Mouse (Mus musculus) C2C12 (cell line): ENCODE results near the gene Fancc. TPM values are rescaled to one million over a fixed set of nuclear protein-coding genes. Genes with fewer than 3 reads are reported as not detected.
"Not testable (repeated sequence)": the region's sequence is repeated elsewhere in the genome, so short reads cannot be mapped to it uniquely, and the experiment has no call there.

Experiments
- H3K27me3 ChIP-seq: one replicate; pipeline ENCODE4 v1.6.1; 2011; ENCODE audit not compliant: control insufficient read depth, insufficient read depth, insufficient read length
- H3K36me3 ChIP-seq: one replicate; pipeline ENCODE4 v1.6.1; 2011; ENCODE audit not compliant: control insufficient read depth, insufficient read depth
- H3K4me3 ChIP-seq: one replicate; pipeline ENCODE4 v1.5.1; 2011; ENCODE audit warnings: mild to moderate bottlenecking, control low read depth; ENCODE audit not compliant: poor library complexity, insufficient read depth, severe bottlenecking
- H3K79me2 ChIP-seq: one replicate; pipeline ENCODE4 v1.6.1; 2011; ENCODE audit not compliant: control insufficient read depth, insufficient read depth
- H3K79me3 ChIP-seq: one replicate; pipeline ENCODE4 v1.6.1; 2011; ENCODE audit warnings: low read depth, control low read depth
- H3ac ChIP-seq: one replicate; pipeline ENCODE3; 2011; ENCODE audit warnings: low read depth; ENCODE audit not compliant: control insufficient read depth, insufficient read length
- CEBPB ChIP-seq: IDR thresholded peaks from one replicate; pipeline ENCODE4 v1.6.1; 2011; ENCODE audit warnings: low read depth, mild to moderate bottlenecking, control low read depth, moderate library complexity
- CTCF ChIP-seq: IDR thresholded peaks from one replicate; pipeline ENCODE4 v1.5.1; 2011; ENCODE audit not compliant: control insufficient read depth, insufficient read depth, insufficient read length
- FOSL1 ChIP-seq: IDR thresholded peaks from one replicate; pipeline ENCODE4 v1.8.0; 2011; ENCODE audit warnings: mild to moderate bottlenecking, low read length; ENCODE audit not compliant: poor library complexity, insufficient read depth, severe bottlenecking
- MAX ChIP-seq: IDR thresholded peaks from one replicate; pipeline ENCODE4 v1.6.1; 2011; ENCODE audit warnings: mild to moderate bottlenecking, control low read depth
- MYOD1 ChIP-seq: IDR thresholded peaks from one replicate; pipeline ENCODE4 v1.6.1; 2011; ENCODE audit warnings: low read depth; ENCODE audit not compliant: control insufficient read depth, insufficient read length
- MYOG ChIP-seq: IDR thresholded peaks from one replicate; pipeline ENCODE4 v1.6.1; 2011; ENCODE audit not compliant: control insufficient read depth, insufficient read length; ENCODE audit errors: extremely low read depth
- USF1 ChIP-seq: IDR thresholded peaks from one replicate; pipeline ENCODE4 v1.6.1; 2011; ENCODE audit warnings: low read depth, mild to moderate bottlenecking, control low read depth, moderate library complexity
- polyA plus RNA-seq: library from polyadenylated mRNA; unstranded; fragments of >200 nt; fragmentation: generic; extraction: Trizol; gene quantifications from one replicate; pipeline ENCODE4 v1.2.1, GENCODE M21; 2012; ENCODE audit warnings: missing spikeins

Gene Fancc
- polyA plus RNA-seq, 1 experiment, result 9.3 TPM

DNA sequence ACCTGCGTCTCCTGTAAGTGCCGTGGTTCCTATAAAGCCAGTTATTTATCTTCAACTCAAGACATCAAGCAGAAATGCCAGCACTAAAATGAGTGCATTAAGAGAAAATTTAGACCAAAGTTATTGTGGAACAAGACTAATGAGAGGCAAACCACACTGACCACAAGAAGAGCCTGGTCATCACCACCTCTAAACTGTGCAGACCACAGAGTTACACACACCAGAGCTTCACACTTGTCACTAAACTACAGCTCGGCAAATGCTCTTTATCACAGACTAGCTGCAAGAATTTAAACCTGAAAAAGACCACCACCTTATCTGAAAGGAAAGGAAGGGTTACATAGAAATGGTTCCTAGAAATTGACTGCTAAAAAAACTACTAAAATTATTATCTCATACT lies 135.3 kb downstream of the Fancc start:
- TF ChIP-seq MYOG (no peak), MAX (no peak), USF1 (no peak), FOSL1 (no peak), MYOD1 (no peak), CTCF (no peak), CEBPB (no peak)
- H3K27me3 ChIP-seq, result no peaks in the 10 kb centered on the region
- no peaks in the 10 kb centered on the region for H3K79me2 ChIP-seq
- H3ac ChIP-seq, result no peak overlapping the region
- H3K4me3 ChIP-seq, result no peak overlapping the region
- no peaks in the 10 kb centered on the region for H3K36me3 ChIP-seq
- no peaks in the 10 kb centered on the region for H3K79me3 ChIP-seq

DNA sequence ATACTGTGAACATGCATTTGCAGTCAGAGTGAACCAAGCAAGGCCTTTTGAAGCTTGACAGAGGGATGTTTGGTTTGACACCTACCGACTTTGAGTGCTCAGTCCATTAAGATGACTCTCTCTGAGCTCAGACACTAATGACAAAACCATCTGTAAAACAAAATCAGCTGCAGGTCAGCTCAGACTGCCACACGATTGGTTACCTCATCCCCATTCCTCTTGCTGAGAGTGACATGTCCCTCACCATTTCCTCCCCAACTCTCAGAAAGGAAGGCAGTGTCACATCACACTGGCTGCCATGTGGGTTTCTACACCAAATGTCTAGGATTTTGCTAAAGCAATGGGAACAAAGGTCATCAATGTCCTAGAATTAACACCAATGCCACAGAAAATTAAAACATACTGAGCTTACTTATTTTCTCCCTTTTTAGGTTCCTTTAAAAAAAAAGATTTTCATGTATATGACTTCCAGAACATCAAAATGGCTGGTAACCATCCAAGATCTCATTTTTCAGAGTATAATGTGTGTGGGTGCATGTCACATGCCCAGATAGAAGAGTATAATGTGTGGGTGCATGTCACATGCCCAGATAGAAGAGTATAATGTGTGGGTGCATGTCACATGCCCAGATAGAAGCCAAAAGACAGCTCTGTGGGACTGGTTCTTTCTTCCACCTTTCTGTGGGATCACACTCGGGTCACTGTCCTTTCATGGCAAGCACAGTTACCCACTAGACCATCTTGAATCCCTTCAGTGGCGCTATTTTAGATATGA lies 136.8 kb downstream of the Fancc start:
- Histone ChIP-seq H3ac (no peak overlapping the region), H3K79me2 (no peaks in the 10 kb centered on the region), H3K36me3 (no peaks in the 10 kb centered on the region), H3K27me3 (no peaks in the 10 kb centered on the region), H3K79me3 (no peaks in the 10 kb centered on the region), H3K4me3 (no peak overlapping the region)
- TF ChIP-seq MYOD1 (no peak), MAX (no peak), FOSL1 (no peak), MYOG (no peak), CEBPB (no peak), CTCF (no peak), USF1 (no peak)

DNA sequence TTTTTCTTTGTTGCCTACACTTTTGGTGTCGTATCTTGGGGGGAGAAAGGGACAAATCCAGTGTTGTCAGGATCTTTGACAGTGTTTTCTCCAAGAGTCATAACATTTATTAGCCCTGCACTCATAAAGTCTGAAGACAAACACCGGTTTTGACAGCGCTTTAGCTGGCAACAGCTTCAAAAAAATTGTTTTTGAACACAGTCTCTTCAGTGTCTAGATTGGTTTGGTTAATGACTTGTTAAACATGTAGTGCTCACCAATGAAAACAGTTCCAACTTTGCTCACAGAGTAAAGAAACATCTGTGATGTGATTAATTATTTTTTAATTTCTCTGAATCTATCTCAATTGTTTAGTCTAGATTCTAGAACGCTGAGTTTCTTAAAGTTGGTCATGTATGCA lies 137.7 kb downstream of the Fancc start:
- H3K36me3 ChIP-seq, result no peaks in the 10 kb centered on the region
- H3K79me3 ChIP-seq, result no peaks in the 10 kb centered on the region
- no peak overlapping the region for H3ac ChIP-seq
- no peaks in the 10 kb centered on the region for H3K79me2 ChIP-seq
- no peaks in the 10 kb centered on the region for H3K27me3 ChIP-seq
- H3K4me3 ChIP-seq, result no peak overlapping the region
- TF ChIP-seq MAX (no peak), MYOD1 (no peak)

DNA sequence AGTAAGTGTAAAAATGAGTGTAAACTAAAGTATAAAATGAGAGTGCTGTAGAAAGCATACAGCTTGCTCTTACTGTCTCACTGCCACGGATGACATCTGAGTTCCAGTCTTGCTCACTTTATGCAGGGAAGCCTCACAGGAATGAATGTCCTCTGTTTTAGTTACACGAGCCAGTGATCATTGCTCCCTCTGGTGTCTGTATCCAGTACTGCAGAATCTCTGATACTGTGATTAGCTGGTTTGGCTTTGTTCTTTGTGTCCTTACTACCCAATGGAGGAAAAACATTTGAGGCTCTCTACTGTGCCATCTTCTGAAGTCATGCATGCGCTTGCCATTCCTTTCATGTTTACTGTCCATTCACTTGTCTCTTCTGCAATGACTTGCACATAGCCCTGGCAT lies 140.5 kb downstream of the Fancc start:
- TF ChIP-seq FOSL1 (no peak), CTCF (peak; percentile 31)
- Histone ChIP-seq H3K27me3 (no peaks in the 10 kb centered on the region), H3K36me3 (no peaks in the 10 kb centered on the region), H3K79me2 (no peaks in the 10 kb centered on the region), H3K4me3 (no peak overlapping the region), H3ac (no peak overlapping the region), H3K79me3 (no peaks in the 10 kb centered on the region)

DNA sequence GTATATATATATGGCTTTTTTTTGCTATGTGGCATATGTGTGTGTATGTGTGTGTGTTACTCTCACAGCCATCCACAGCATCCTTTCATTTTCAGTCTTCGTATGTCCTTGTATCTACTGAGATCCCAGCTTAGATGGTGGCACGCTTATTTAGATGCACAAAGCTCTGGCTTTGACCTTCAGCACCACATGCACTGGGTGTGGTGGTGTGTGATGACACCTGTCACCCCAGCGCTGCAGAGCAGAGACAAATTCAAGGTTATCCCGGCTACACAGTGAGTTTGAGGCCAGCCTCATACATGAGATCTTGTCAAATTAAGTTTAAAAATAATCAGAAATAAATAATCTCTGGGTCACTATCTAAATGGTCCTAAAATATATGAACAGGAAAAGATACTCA lies 141.0 kb downstream of the Fancc start:
- H3ac ChIP-seq, result no peak overlapping the region
- no peak overlapping the region for H3K4me3 ChIP-seq
- TF ChIP-seq FOSL1, result no peak
- no peak for TF ChIP-seq CTCF
- no peak for TF ChIP-seq USF1
- no peak for TF ChIP-seq MYOG
- no peak for TF ChIP-seq CEBPB
- no peak for TF ChIP-seq MAX
- TF ChIP-seq MYOD1, result no peak
- H3K36me3 ChIP-seq, result no peaks in the 10 kb centered on the region
- H3K79me3 ChIP-seq, result no peaks in the 10 kb centered on the region
- H3K27me3 ChIP-seq, result no peaks in the 10 kb centered on the region
- H3K79me2 ChIP-seq, result no peaks in the 10 kb centered on the region

DNA sequence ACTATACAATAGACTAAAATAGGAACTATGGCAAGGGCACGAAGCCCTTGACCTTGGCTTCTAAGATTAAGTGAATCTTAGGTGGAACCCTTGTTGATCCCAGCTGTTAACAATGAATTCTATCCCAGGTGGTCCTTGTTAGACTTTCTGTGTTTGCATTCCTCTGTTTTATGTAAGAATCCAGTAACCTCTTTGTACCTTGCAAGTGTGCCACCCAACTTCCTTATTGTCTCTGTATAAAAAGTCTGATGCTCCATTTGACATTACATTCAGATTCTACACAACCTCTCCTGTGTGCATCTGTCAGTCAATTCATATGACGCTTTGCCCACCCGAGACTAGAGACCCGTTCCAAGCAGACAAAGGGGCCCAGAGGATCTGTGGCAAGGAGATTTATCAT lies 143.8 kb downstream of the Fancc start:
- not testable (repeated sequence) for H3ac ChIP-seq, H3K27me3 ChIP-seq, H3K4me3 ChIP-seq, H3K36me3 ChIP-seq, H3K79me3 ChIP-seq, H3K79me2 ChIP-seq
